Mouse (Mus musculus): Measurements from ENCODE around the gene Thg1l. TPM values are rescaled to one million over a fixed set of nuclear protein-coding genes. Genes with fewer than 3 reads are reported as not detected.

The Thg1l gene
- 12.7 and 13.2 TPM in 2 replicates for polyA plus RNA-seq (2015; fragmentation: Nextera tagmentation; extraction: Ambion mirVana)

- under 1% methylated on average over 32 of the region's 32 CpGs for WGBS
- peaks cover 19% of the 10 kb centered on the region for H3K36me3 ChIP-seq
- H3K4me3 ChIP-seq, result peak within 1 kb of the TSS; percentile 66
- peak within 1 kb of the TSS; percentile 70 for H3K9ac ChIP-seq
- no peaks in the 10 kb centered on the region for H3K27me3 ChIP-seq
- no peak within 1 kb of the TSS for H3K27ac ChIP-seq
- no peaks in the 10 kb centered on the region for H3K9me3 ChIP-seq
- H3K4me1 ChIP-seq, result peaks cover 3% of the 10 kb centered on the region; the same call in 1 of the 2 replicates
- peak; percentile 96 for ATAC-seq (ENCODE audit: insufficient number of reproducible peaks, insufficient read depth, low FRiP score, low TSS enrichment, low read depth)
- peak within 1 kb of the TSS; percentile 64 for H3K4me2 ChIP-seq
Measured at GRCm38 (mm10) chr11:45955127-45955627, at the start of gene Thg1l. TSS of gene Thg1l (minus strand) at chr11:45955494.

GRCm38 (mm10) chr11:45992087-45992486 lies 36.8 kb upstream of the Thg1l start:
- H3K4me1 ChIP-seq, result peaks cover 3% of the 10 kb centered on the region; the same call in 1 of the 2 replicates
- no peak for ATAC-seq (ENCODE audit: insufficient number of reproducible peaks, insufficient read depth, low FRiP score, low TSS enrichment, low read depth)
- H3K27me3 ChIP-seq, result peaks cover 5% of the 10 kb centered on the region; the same call in 1 of the 2 replicates
- H3K9ac ChIP-seq, result peak overlapping the region; percentile 61
- peak overlapping the region; percentile 61 for H3K4me2 ChIP-seq
- 49% methylated on average over 13 of the region's 13 CpGs for WGBS
- no peak overlapping the region for H3K27ac ChIP-seq
- no peaks in the 10 kb centered on the region for H3K9me3 ChIP-seq
- peak overlapping the region; percentile 29 for H3K4me3 ChIP-seq
- H3K36me3 ChIP-seq, result no peaks in the 10 kb centered on the region

DNA sequence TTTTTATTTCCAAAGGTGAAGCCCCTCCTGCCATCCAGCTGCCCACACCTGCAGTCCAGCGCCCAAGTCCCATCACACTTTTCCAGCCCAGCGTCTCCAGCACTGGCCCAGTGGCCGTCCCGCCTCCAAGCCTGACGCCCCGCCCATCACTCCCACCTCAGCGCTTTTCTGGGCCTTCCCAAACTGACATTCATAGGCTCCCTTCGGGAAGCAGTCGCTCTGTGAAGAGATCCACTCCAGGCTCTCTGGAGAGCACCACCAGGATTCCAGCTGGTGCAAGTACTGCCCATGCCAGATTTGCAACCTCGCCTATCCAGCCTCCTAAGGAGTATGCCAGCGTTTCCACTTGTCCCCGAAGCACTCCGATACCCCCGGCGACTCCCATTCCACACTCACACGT lies 36.3 kb upstream of the Thg1l start:
- no peaks in the 10 kb centered on the region for H3K9me3 ChIP-seq
- peaks cover 5% of the 10 kb centered on the region; the same call in 1 of the 2 replicates for H3K27me3 ChIP-seq
- H3K36me3 ChIP-seq, result no peaks in the 10 kb centered on the region
- peaks cover 3% of the 10 kb centered on the region; the same call in 1 of the 2 replicates for H3K4me1 ChIP-seq
- peak overlapping the region; percentile 61 for H3K4me2 ChIP-seq
- H3K9ac ChIP-seq, result peak overlapping the region; percentile 61
- no peak for ATAC-seq (ENCODE audit: insufficient number of reproducible peaks, insufficient read depth, low FRiP score, low TSS enrichment, low read depth)
- 12% methylated on average over 16 of the region's 16 CpGs for WGBS
- H3K27ac ChIP-seq, result no peak overlapping the region
- H3K4me3 ChIP-seq, result peak overlapping the region; percentile 29

DNA sequence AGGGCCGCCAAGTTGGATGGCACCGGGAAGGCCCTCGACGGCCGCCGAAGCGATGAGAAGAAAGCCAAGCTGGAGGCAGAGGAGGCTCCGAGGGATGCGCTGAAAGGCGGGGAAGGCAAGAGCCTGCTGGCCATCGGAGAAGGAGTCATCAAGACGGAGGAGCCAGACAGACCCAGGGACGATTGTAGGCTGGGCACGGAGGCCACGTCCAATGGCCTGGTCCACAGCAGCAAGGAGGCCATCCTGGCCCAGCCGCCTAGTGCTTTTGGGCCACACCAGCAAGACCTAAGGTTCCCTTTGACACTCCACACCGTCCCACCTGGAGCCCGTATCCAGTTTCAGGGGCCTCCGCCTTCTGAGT lies 25.6 kb upstream of the Thg1l start:
- Histone ChIP-seq H3K4me2 (peak overlapping the region; percentile 81), H3K4me3 (peak overlapping the region; percentile 67), H3K4me1 (peaks cover 3% of the 10 kb centered on the region; the same call in 1 of the 2 replicates), H3K9me3 (peaks cover 6% of the 10 kb centered on the region), H3K27ac (peak overlapping the region; percentile 39), H3K36me3 (no peaks in the 10 kb centered on the region), H3K9ac (peak overlapping the region; percentile 82), H3K27me3 (peaks cover 4% of the 10 kb centered on the region; the same call in 1 of the 2 replicates)
- WGBS, result 48% methylated on average over 19 of the region's 19 CpGs
- no peak for ATAC-seq (ENCODE audit: insufficient number of reproducible peaks, insufficient read depth, low FRiP score, low TSS enrichment, low read depth)

- peaks cover 4% of the 10 kb centered on the region; the same call in 1 of the 2 replicates for H3K27me3 ChIP-seq
- H3K27ac ChIP-seq, result peak within 1 kb of the TSS; percentile 39
- no peaks in the 10 kb centered on the region for H3K36me3 ChIP-seq
- H3K9me3 ChIP-seq, result peaks cover 6% of the 10 kb centered on the region
- WGBS, result 14% methylated on average over 78 of the region's 115 CpGs
- peak; percentile 87 for ATAC-seq (ENCODE audit: insufficient number of reproducible peaks, insufficient read depth, low FRiP score, low TSS enrichment, low read depth)
- H3K4me1 ChIP-seq, result peaks cover 3% of the 10 kb centered on the region; the same call in 1 of the 2 replicates
- peak within 1 kb of the TSS; percentile 81 for H3K4me2 ChIP-seq
- H3K9ac ChIP-seq, result peak within 1 kb of the TSS; percentile 82
- H3K4me3 ChIP-seq, result peak within 1 kb of the TSS; percentile 67
Measured at GRCm38 (mm10) chr11:45979946-45980892, 24.9 kb upstream of the Thg1l start, which contains the start of gene Sox30. TSS of gene Sox30 (plus strand) at chr11:45980310.

GRCm38 (mm10) chr11:45976061-45976460 lies 20.8 kb upstream of the Thg1l start:
- H3K27ac ChIP-seq, result no peak overlapping the region
- H3K27me3 ChIP-seq, result peaks cover 3% of the 10 kb centered on the region; the same call in 1 of the 2 replicates
- H3K9ac ChIP-seq, result no peak overlapping the region
- no peak overlapping the region for H3K4me3 ChIP-seq
- no peak overlapping the region for H3K4me2 ChIP-seq
- no peak for ATAC-seq (ENCODE audit: insufficient number of reproducible peaks, insufficient read depth, low FRiP score, low TSS enrichment, low read depth)
- peaks cover 6% of the 10 kb centered on the region for H3K9me3 ChIP-seq
- WGBS, result 80% methylated on average over 3 of the region's 3 CpGs
- H3K36me3 ChIP-seq, result no peaks in the 10 kb centered on the region
- H3K4me1 ChIP-seq, result peaks cover 7% of the 10 kb centered on the region; the same call in 1 of the 2 replicates

GRCm38 (mm10) chr11:45974466-45974865 lies 19.2 kb upstream of the Thg1l start:
- Histone ChIP-seq H3K4me3 (no peak overlapping the region), H3K9me3 (peaks cover under 1% of the 10 kb centered on the region; the same call in 1 of the 2 replicates), H3K9ac (no peak overlapping the region), H3K4me1 (peaks cover 3% of the 10 kb centered on the region; the same call in 1 of the 2 replicates), H3K27ac (no peak overlapping the region), H3K4me2 (no peak overlapping the region), H3K36me3 (no peaks in the 10 kb centered on the region), H3K27me3 (no peaks in the 10 kb centered on the region)
- ATAC-seq (ENCODE audit: insufficient number of reproducible peaks, insufficient read depth, low FRiP score, low TSS enrichment, low read depth), result no peak
- WGBS, result 84% methylated on average over 8 of the region's 8 CpGs

GRCm38 (mm10) chr11:45973635-45974034 lies 18.3 kb upstream of the Thg1l start:
- Histone ChIP-seq H3K9ac (no peak overlapping the region), H3K4me3 (no peak overlapping the region), H3K9me3 (no peaks in the 10 kb centered on the region), H3K4me1 (peaks cover 3% of the 10 kb centered on the region; the same call in 1 of the 2 replicates), H3K27me3 (no peaks in the 10 kb centered on the region), H3K36me3 (no peaks in the 10 kb centered on the region), H3K27ac (no peak overlapping the region), H3K4me2 (no peak overlapping the region)
- no peak for ATAC-seq (ENCODE audit: insufficient number of reproducible peaks, insufficient read depth, low FRiP score, low TSS enrichment, low read depth)
- 71% methylated on average over 5 of the region's 5 CpGs for WGBS

GRCm38 (mm10) chr11:45968466-45968865 lies 13.2 kb upstream of the Thg1l start:
- 89% methylated on average over 3 of the region's 3 CpGs for WGBS
- ATAC-seq (ENCODE audit: insufficient number of reproducible peaks, insufficient read depth, low FRiP score, low TSS enrichment, low read depth), result no peak

DNA sequence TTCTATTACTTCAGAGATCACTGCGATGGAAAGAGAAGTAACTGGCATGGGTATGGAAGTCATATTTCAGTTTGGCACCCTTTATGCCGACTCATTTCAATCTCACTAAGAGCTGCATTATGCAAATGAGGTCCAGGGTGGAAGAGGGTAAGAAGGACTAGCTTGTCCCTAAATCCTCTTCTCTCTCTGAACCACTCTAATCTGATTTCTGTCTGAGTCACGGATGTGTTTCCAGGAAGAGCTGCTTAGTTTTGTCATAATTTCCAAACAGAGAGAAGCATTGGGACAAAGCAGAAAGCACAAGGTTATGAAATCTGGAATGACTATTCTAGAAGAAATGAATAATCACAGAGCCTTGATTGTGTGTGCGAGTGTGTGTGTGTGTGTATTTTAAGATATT lies 11.6 kb upstream of the Thg1l start:
- H3K9ac ChIP-seq, result no peak overlapping the region
- H3K27me3 ChIP-seq, result no peaks in the 10 kb centered on the region
- H3K4me3 ChIP-seq, result no peak overlapping the region
- H3K36me3 ChIP-seq, result no peaks in the 10 kb centered on the region
- H3K4me2 ChIP-seq, result no peak overlapping the region
- no peak for ATAC-seq (ENCODE audit: insufficient number of reproducible peaks, insufficient read depth, low FRiP score, low TSS enrichment, low read depth)
- WGBS, result 84% methylated on average over 4 of the region's 4 CpGs
- H3K4me1 ChIP-seq, result no peaks in the 10 kb centered on the region
- H3K9me3 ChIP-seq, result no peaks in the 10 kb centered on the region
- H3K27ac ChIP-seq, result no peak overlapping the region

More at GRCm38 (mm10) chr11:45968466-45968865, 13.2 kb upstream of the Thg1l start:
- Histone ChIP-seq H3K4me1 (peaks cover 3% of the 10 kb centered on the region; the same call in 1 of the 2 replicates), H3K36me3 (no peaks in the 10 kb centered on the region), H3K27me3 (no peaks in the 10 kb centered on the region), H3K4me2 (no peak overlapping the region), H3K9me3 (no peaks in the 10 kb centered on the region), H3K9ac (no peak overlapping the region), H3K4me3 (no peak overlapping the region), H3K27ac (no peak overlapping the region)

- Histone ChIP-seq H3K9me3 (no peaks in the 10 kb centered on the region), H3K9ac (no peak overlapping the region), H3K4me1 (no peaks in the 10 kb centered on the region), H3K4me2 (no peak overlapping the region), H3K4me3 (no peak overlapping the region), H3K27me3 (no peaks in the 10 kb centered on the region), H3K27ac (no peak overlapping the region), H3K36me3 (no peaks in the 10 kb centered on the region)
- no peak for ATAC-seq (ENCODE audit: insufficient number of reproducible peaks, insufficient read depth, low FRiP score, low TSS enrichment, low read depth)
- 83% methylated on average over 5 of the region's 5 CpGs for WGBS
Measured at GRCm38 (mm10) chr11:45960003-45960402, 4.7 kb upstream of the Thg1l start.

Measured in embryonic facial prominence, embryonic 13.5 days (tissue).